Mouse (Mus musculus) embryonic facial prominence, embryonic 12.5 days (tissue): ENCODE measurements around the gene Myrf. TPM values are rescaled to one million over a fixed set of nuclear protein-coding genes. Genes with fewer than 3 reads are reported as not detected.

Source experiments
- ATAC-seq: fragments of 200-750 bp; cut with Nextera tagmentation; 2 replicates; pipeline ENCODE4 v1.8.0; 2017; ENCODE audit not compliant: insufficient number of reproducible peaks, insufficient read depth, low FRiP score, low TSS enrichment
- H3K27ac ChIP-seq: fragments of 300-500 bp; sonication (generic); 2 replicates; pipeline ENCODE4 v1.5.1; 2016; ENCODE audit warnings: mild to moderate bottlenecking
- H3K27me3 ChIP-seq: fragments of 300-500 bp; sonication (generic); 2 replicates; pipeline ENCODE4 v1.6.1; 2016; ENCODE audit warnings: mild to moderate bottlenecking, moderate library complexity
- H3K36me3 ChIP-seq: fragments of 300-500 bp; sonication (generic); 2 replicates; pipeline ENCODE4 v1.6.1; 2016; ENCODE audit warnings: mild to moderate bottlenecking
- H3K4me1 ChIP-seq: fragments of 300-500 bp; sonication (generic); 2 replicates; pipeline ENCODE4 v1.6.1; 2016
- H3K4me2 ChIP-seq: fragments of 300-500 bp; sonication (generic); replicated peaks from 2 replicates; pipeline ENCODE4 v1.6.1; 2016; ENCODE audit warnings: mild to moderate bottlenecking, moderate library complexity
- H3K4me3 ChIP-seq: fragments of 300-500 bp; sonication (generic); 2 replicates; pipeline ENCODE4 v1.5.1; 2016; ENCODE audit warnings: mild to moderate bottlenecking
- H3K9ac ChIP-seq: fragments of 300-500 bp; sonication (generic); 2 replicates; pipeline ENCODE4 v1.6.1; 2016; ENCODE audit warnings: mild to moderate bottlenecking, moderate library complexity
- H3K9me3 ChIP-seq: fragments of 300-500 bp; sonication (generic); 2 replicates; pipeline ENCODE4 v1.6.1; 2016; ENCODE audit warnings: mild to moderate bottlenecking, moderate library complexity
- WGBS: fragments of 180-500 bp; shearing (Covaris S2); methylation state at CpG from one replicate; pipeline ENCODE4 v1.1.7; 2016; 5-methylcytosine and 5-hydroxymethylcytosine counted together
- polyA plus RNA-seq: library from polyadenylated mRNA; unstranded; fragments of >200 nt; fragmentation: Nextera tagmentation; extraction: Ambion mirVana; gene quantifications from 2 replicates; pipeline ENCODE4 v1.2.1, GENCODE M21; 2016

The Myrf gene
- polyA plus RNA-seq, 1 experiment from 2014 or later, result 2.5 TPM

DNA sequence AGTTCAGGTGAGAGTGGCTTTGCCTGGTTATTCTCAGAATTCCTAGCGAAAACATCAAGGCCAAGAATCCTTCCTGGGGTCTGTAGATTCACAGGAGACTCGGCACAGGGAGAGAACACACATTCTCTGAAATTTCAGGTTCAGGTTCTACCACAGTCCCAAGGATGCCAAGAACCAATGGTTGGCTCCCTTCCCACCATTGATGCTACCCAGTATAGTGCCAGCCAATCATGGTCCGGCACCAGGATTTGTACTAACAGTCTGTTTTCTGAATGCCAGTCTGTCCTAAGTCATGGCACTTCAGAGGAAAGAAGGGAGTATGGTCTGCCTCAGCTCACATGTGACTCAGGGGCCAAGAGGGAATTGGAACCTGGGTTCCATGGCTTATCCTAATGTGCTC lies 54.7 kb downstream of the Myrf start:
- Histone ChIP-seq H3K4me2 (no peak overlapping the region), H3K36me3 (peaks cover 62% of the 10 kb centered on the region), H3K9me3 (no peaks in the 10 kb centered on the region), H3K27me3 (no peaks in the 10 kb centered on the region), H3K4me3 (no peak overlapping the region), H3K9ac (no peak overlapping the region), H3K27ac (no peak overlapping the region), H3K4me1 (peaks cover 29% of the 10 kb centered on the region)
- WGBS, result 93% methylated on average over 3 of the region's 3 CpGs
- ATAC-seq, result no peak

GRCm38 (mm10) chr19:10184096-10184495 lies 56.5 kb downstream of the Myrf start:
- Histone ChIP-seq H3K27me3 (no peaks in the 10 kb centered on the region), H3K36me3 (peaks cover 45% of the 10 kb centered on the region), H3K27ac (peak overlapping the region; percentile 94), H3K4me2 (peak overlapping the region; percentile 78), H3K4me1 (peaks cover 29% of the 10 kb centered on the region), H3K9ac (peak overlapping the region; percentile 90), H3K9me3 (no peaks in the 10 kb centered on the region), H3K4me3 (peak overlapping the region; percentile 76)
- 7% methylated on average over 12 of the region's 12 CpGs for WGBS
- peak; percentile 23; the same call in 1 of the 2 replicates for ATAC-seq

GRCm38 (mm10) chr19:10183299-10183983 lies 57.1 kb downstream of the Myrf start:
- H3K27ac ChIP-seq, result peak overlapping the region; percentile 94
- under 1% methylated on average over 35 of the region's 35 CpGs for WGBS

GRCm38 (mm10) chr19:10182670-10183298 lies 57.8 kb downstream of the Myrf start, which contains the start of gene Fads1:
Gene Fads1 (plus strand): TSS chr19:10182888.
- WGBS, result 1% methylated on average over 69 of the region's 70 CpGs
- H3K27ac ChIP-seq, result peak within 1 kb of the TSS; percentile 94
- H3K4me3 ChIP-seq, result peak within 1 kb of the TSS; percentile 76
- peak within 1 kb of the TSS; percentile 90 for H3K9ac ChIP-seq
- H3K36me3 ChIP-seq, result peaks cover 32% of the 10 kb centered on the region
- no peaks in the 10 kb centered on the region for H3K27me3 ChIP-seq
- peak within 1 kb of the TSS; percentile 78 for H3K4me2 ChIP-seq
- no peaks in the 10 kb centered on the region for H3K9me3 ChIP-seq
- ATAC-seq, result peak; percentile 92
- H3K4me1 ChIP-seq, result peaks cover 24% of the 10 kb centered on the region

More at GRCm38 (mm10) chr19:10183299-10183983, 57.1 kb downstream of the Myrf start:
- no peaks in the 10 kb centered on the region for H3K27me3 ChIP-seq
- H3K4me3 ChIP-seq, result peak overlapping the region; percentile 76
- H3K9me3 ChIP-seq, result no peaks in the 10 kb centered on the region
- ATAC-seq, result peak; percentile 76
- H3K4me2 ChIP-seq, result peak overlapping the region; percentile 78
- H3K36me3 ChIP-seq, result peaks cover 39% of the 10 kb centered on the region
- peaks cover 26% of the 10 kb centered on the region for H3K4me1 ChIP-seq
- peak overlapping the region; percentile 90 for H3K9ac ChIP-seq

DNA sequence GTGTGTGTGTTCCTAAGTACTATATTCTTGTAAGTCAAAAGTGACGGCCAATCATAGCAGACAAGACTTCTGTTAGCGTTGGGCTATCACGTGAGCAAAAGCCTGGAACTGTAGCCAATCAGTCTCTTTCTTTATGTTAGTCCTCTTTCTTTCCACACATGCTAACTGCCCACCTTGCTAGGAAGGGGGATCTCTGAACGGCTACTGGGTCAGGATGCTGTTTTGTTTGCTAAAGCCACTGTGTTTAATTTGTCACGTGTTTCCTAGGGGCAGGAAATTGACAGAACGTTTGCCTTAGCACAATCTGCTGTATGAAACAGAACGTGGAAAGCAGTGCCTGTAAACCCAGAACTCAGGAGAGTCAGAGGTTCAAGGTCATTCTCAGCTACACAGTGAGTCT lies 58.4 kb downstream of the Myrf start:
- H3K27ac ChIP-seq, result peak overlapping the region; percentile 55; the same call in 1 of the 2 replicates
- no peaks in the 10 kb centered on the region for H3K9me3 ChIP-seq
- 28% methylated on average over 7 of the region's 7 CpGs for WGBS
- H3K36me3 ChIP-seq, result peaks cover 26% of the 10 kb centered on the region
- peak overlapping the region; percentile 78 for H3K4me2 ChIP-seq
- H3K9ac ChIP-seq, result peak overlapping the region; percentile 90; the same call in 1 of the 2 replicates
- H3K4me3 ChIP-seq, result peak overlapping the region; percentile 76
- peaks cover 24% of the 10 kb centered on the region for H3K4me1 ChIP-seq
- H3K27me3 ChIP-seq, result no peaks in the 10 kb centered on the region
- no peak for ATAC-seq

DNA sequence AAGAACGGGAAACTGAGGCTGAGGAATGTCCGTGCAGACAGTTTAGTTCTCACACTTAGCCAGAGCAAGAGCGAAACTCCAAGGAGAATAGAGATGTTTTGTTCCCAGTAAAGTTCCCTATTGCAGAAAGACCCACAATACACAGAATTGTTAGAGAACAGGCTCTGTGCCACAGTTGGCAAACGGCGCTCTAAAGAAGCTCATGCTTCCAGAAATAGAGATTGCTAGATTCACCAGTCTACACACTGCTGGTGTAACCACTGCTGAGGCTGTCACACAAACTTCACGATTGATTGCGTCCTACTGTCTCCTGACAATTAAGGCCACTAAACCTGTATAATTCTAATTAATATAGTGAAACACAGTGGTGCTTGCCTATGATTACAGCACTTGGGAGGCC lies 59.3 kb downstream of the Myrf start:
- ATAC-seq, result no peak
- no peak overlapping the region for H3K4me2 ChIP-seq
- H3K9ac ChIP-seq, result no peak overlapping the region
- H3K4me1 ChIP-seq, result peaks cover 24% of the 10 kb centered on the region
- H3K9me3 ChIP-seq, result no peaks in the 10 kb centered on the region
- WGBS, result 92% methylated on average over 7 of the region's 7 CpGs
- H3K27ac ChIP-seq, result no peak overlapping the region
- H3K36me3 ChIP-seq, result peaks cover 17% of the 10 kb centered on the region
- H3K4me3 ChIP-seq, result no peak overlapping the region
- no peaks in the 10 kb centered on the region for H3K27me3 ChIP-seq

DNA sequence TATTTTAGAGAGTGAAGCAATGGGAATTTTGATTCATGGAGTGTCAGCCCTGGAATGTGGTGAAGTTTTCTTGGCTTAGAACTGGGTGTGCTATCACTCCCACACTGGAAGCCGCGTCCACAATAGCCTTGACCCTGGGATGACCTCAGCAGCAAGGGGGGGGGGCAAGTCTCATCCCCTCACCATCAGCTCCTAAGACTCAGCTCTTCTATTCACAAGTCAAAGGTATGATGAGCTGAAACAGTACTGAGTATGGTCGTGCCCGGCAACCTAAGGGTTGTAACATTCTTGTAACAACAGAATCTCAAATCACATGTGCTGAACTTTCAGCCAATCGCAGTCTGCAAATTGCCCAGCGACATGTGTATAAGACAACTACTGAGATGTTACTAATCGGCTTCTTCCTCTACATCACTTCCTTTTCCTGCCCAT lies 63.6 kb downstream of the Myrf start:
- Histone ChIP-seq H3K9me3 (no peaks in the 10 kb centered on the region), H3K4me3 (no peak overlapping the region), H3K27ac (no peak overlapping the region), H3K4me1 (no peaks in the 10 kb centered on the region), H3K36me3 (no peaks in the 10 kb centered on the region), H3K9ac (no peak overlapping the region), H3K4me2 (no peak overlapping the region), H3K27me3 (no peaks in the 10 kb centered on the region)
- 70% methylated on average over 7 of the region's 7 CpGs for WGBS
- ATAC-seq, result no peak

DNA sequence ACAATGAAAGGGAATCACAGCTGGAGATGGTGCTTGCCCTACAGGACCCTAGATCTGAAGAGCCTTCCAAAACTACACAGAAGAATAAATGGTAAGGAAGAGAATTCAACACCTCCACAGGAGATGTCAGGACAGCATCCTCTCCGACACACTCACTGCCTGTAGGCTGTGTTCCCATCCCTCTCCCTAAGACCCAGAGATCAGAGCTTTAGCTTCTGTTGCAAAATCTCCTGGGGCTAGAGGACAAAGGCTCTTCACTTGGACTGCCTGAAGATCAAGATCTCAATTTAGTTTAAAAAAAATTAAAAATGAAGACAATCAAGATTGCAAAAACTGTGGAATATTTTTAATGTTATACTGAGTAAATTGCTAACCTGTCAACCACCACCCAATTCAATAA lies 64.1 kb downstream of the Myrf start:
- Histone ChIP-seq H3K4me2 (no peak overlapping the region), H3K4me3 (no peak overlapping the region), H3K27me3 (no peaks in the 10 kb centered on the region), H3K4me1 (no peaks in the 10 kb centered on the region), H3K9me3 (no peaks in the 10 kb centered on the region), H3K9ac (no peak overlapping the region), H3K27ac (no peak overlapping the region), H3K36me3 (no peaks in the 10 kb centered on the region)
- 74% methylated on average over 1 of the region's 1 CpGs for WGBS
- ATAC-seq, result no peak

DNA sequence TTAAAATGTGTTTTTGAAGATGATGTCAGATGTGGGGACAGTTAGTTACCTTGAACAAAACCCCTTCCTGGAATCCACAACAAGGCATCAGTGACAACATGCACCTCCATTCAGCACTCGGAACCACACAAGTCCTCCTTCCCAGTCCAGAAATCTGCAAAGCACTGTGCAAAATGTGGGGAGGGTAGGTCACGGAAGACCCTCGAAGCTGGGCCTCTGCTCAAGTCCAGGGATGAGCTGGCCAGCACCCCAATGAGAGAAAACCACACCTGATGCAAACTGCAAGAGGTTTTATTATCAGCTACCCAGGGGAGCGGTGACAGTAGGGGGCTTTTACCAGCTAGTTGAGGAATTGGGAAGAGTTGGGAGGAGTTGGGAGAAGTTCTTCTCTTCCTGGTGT lies 65.6 kb downstream of the Myrf start:
- Histone ChIP-seq H3K4me1 (no peaks in the 10 kb centered on the region), H3K4me3 (no peak overlapping the region), H3K9ac (no peak overlapping the region), H3K4me2 (no peak overlapping the region), H3K27ac (no peak overlapping the region), H3K36me3 (no peaks in the 10 kb centered on the region), H3K27me3 (no peaks in the 10 kb centered on the region), H3K9me3 (no peaks in the 10 kb centered on the region)
- no peak for ATAC-seq
- WGBS, result 72% methylated on average over 4 of the region's 4 CpGs

- Histone ChIP-seq H3K36me3 (no peaks in the 10 kb centered on the region), H3K9me3 (no peaks in the 10 kb centered on the region), H3K4me2 (no peak overlapping the region), H3K9ac (no peak overlapping the region), H3K4me3 (no peak overlapping the region), H3K27me3 (no peaks in the 10 kb centered on the region), H3K27ac (no peak overlapping the region), H3K4me1 (no peaks in the 10 kb centered on the region)
- ATAC-seq, result no peak
- 87% methylated on average over 7 of the region's 7 CpGs for WGBS
These were observed 66.6 kb downstream of the Myrf start for GRCm38 (mm10) chr19:10173844-10174539.

DNA sequence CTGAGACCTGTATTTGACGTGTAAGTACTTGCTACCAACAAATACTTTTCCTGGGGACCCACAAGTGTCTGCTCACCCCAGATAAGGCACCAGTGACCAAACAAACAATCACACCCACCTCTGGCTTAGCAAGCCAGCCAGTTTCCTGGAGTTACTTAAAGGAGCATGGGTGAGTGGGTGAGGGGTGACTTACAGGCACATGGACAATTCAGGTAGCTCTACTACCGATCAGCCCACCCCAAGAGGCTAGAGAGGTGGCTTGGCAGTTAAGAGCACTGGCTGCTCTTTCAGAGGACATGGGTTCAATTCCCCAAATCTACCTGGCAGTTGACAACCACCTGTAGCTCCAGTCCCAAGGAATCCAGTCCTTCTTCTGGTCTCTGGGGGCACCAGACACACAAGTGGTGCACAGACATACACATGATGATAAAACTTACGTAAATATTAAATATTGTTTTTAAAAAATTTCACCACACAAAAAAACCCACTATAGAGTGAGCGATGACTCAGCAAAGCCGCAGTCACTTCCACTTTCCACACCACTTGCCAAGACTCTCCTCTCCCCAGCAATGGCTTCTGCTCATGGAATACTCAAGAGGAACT lies 67.3 kb downstream of the Myrf start:
- Histone ChIP-seq H3K9me3 (no peaks in the 10 kb centered on the region), H3K36me3 (no peaks in the 10 kb centered on the region), H3K4me1 (no peaks in the 10 kb centered on the region), H3K4me3 (no peak overlapping the region), H3K9ac (no peak overlapping the region), H3K27me3 (no peaks in the 10 kb centered on the region), H3K4me2 (no peak overlapping the region), H3K27ac (no peak overlapping the region)
- no peak for ATAC-seq
- WGBS, result 84% methylated on average over 5 of the region's 5 CpGs
